Mouse (Mus musculus): Measurements from ENCODE around the gene Dnttip2.

DNA sequence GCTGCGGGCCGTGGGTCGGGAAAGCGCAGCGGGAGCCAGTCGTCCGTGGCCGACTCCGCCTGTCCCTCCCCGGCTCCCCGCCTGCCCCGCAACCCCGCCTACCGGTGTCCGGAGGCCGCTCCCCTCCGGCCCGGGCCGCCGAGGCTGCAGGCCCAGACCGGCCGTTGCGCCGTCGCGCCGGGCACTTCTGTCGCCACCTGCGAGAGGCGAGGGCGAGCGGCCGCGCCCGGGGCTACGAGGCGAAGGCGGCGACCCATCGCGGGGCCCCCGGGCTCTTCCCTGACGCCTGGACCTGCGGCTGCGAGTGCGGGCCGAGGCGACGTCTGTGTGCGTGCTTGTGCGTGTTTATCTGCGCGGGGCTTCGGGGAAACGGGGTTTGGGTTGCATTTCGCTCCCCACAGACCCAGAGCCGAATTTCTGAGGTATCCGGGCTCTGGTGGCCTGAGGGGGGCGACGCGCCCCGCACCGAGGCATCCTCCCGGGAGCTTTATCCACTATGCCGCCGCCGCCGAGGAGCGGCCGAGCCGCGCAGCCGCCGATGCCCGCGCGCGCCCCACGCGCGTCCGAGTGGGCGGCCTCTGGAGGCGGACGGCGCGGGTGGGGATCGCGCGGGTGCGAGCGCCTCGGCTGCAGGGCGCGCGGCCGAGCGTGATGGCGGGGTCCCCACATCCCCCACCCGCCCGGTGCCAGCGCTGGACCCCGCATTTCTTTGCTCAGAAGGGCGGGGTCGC, 19.2 kb downstream of the Dnttip2 start:
- peak; percentile 42 for TF ChIP-seq MAX (IDR thresholded peaks at IDR 0.05)
- TF ChIP-seq CTCF (IDR thresholded peaks at IDR 0.05; ENCODE audit: control insufficient read depth, insufficient read depth, insufficient read length), result no peak
- TF ChIP-seq USF1 (IDR thresholded peaks at IDR 0.05; ENCODE audit: low read depth), result no peak
- no peak for TF ChIP-seq MYOG (IDR thresholded peaks at IDR 0.05; ENCODE audit: control insufficient read depth, extremely low read depth, insufficient read length)
